Mouse (Mus musculus) midbrain, embryonic 11.5 days (tissue): ENCODE data around the gene Bpifc. TPM values are rescaled to one million over a fixed set of nuclear protein-coding genes. Genes with fewer than 3 reads are reported as not detected.

Experiments
- ATAC-seq: fragments of 200-750 bp; cut with Nextera tagmentation; 2 replicates; pipeline ENCODE4 v1.8.0; 2017; ENCODE audit warnings: moderate TSS enrichment, moderate library complexity; ENCODE audit not compliant: low FRiP score
- DNase-seq: peaks from one replicate; pipeline ENCODE4 v3.0.0; 2015; ENCODE audit warnings: low spot score; ENCODE audit errors: missing footprints
- H3K27ac ChIP-seq: fragments of 300-500 bp; sonication (generic); 2 replicates; pipeline ENCODE4 v1.5.1; 2014; ENCODE audit warnings: low read depth, low read length
- H3K27me3 ChIP-seq: fragments of 300-500 bp; sonication (generic); 2 replicates; pipeline ENCODE4 v1.6.1; 2014; ENCODE audit warnings: mild to moderate bottlenecking, low read length, moderate library complexity, mixed read lengths; ENCODE audit not compliant: control insufficient read depth, insufficient read depth
- H3K36me3 ChIP-seq: fragments of 300-500 bp; sonication (generic); 2 replicates; pipeline ENCODE4 v1.6.1; 2014; ENCODE audit warnings: mild to moderate bottlenecking, low read length, moderate library complexity, mixed read lengths; ENCODE audit not compliant: control insufficient read depth, insufficient read depth
- H3K4me1 ChIP-seq: fragments of 300-500 bp; sonication (generic); 2 replicates; pipeline ENCODE4 v1.6.1; 2014; ENCODE audit warnings: low read length; ENCODE audit not compliant: control insufficient read depth, insufficient read depth
- H3K4me2 ChIP-seq: fragments of 300-500 bp; sonication (generic); 2 replicates; pipeline ENCODE4 v1.6.1; 2014; ENCODE audit warnings: mild to moderate bottlenecking, moderate library complexity
- H3K4me3 ChIP-seq: fragments of 300-500 bp; sonication (generic); 2 replicates; pipeline ENCODE4 v1.5.1; 2014; ENCODE audit warnings: low read depth, low read length
- H3K9ac ChIP-seq: fragments of 300-500 bp; sonication (generic); 2 replicates; pipeline ENCODE4 v1.6.1; 2014; ENCODE audit warnings: low read length
- H3K9me3 ChIP-seq: fragments of 300-500 bp; sonication (generic); 2 replicates; pipeline ENCODE4 v1.6.1; 2016; ENCODE audit warnings: low read length; ENCODE audit not compliant: control insufficient read depth
- WGBS: fragments of 180-500 bp; shearing (Covaris S2); extraction: QIAGEN DNeasy Blood & Tissue Kit; methylation state at CpG from one replicate; pipeline ENCODE4 v1.1.7; 2014; 5-methylcytosine and 5-hydroxymethylcytosine counted together
- polyA plus RNA-seq: library from polyadenylated mRNA; unstranded; fragments of >200 nt; fragmentation: Nextera tagmentation; extraction: Ambion mirVana; gene quantifications from 2 replicates; pipeline ENCODE4 v1.2.1, GENCODE M21; 2014

The Bpifc gene
- polyA plus RNA-seq, 1 experiment from 2014 or later, result 0.12 TPM

DNA sequence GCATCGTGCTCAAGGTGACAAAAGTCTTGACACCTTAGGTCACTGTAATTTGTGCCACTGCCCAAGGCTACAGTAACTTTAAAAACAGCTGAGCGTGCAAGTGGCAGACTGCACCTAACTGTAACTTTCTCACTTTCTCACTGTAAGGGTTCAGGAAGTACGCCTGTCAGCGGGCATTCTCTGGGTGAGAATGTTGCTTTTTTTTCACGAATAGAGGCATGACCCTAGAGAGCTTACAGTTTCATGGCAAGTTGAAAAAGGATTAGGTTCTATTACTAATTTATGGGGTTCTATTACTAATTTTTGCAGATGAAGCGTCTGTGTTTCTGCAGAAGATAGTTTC is 10.8 kb upstream of the Bpifc start:
- no peak overlapping the region for H3K27ac ChIP-seq
- peak overlapping the region; percentile 80 for H3K9ac ChIP-seq
- H3K4me3 ChIP-seq, result peak overlapping the region; percentile 83
- H3K36me3 ChIP-seq, result no peaks in the 10 kb centered on the region
- H3K4me2 ChIP-seq, result peak overlapping the region; percentile 66
- no peaks in the 10 kb centered on the region for H3K9me3 ChIP-seq
- DNase-seq, result no peak
- H3K27me3 ChIP-seq, result no peaks in the 10 kb centered on the region
- H3K4me1 ChIP-seq, result peaks cover 2% of the 10 kb centered on the region; the same call in 1 of the 2 replicates
- WGBS, result 13% methylated on average over 6 of the region's 6 CpGs
- ATAC-seq, result no peak; the same call in 1 of the 2 replicates

DNA sequence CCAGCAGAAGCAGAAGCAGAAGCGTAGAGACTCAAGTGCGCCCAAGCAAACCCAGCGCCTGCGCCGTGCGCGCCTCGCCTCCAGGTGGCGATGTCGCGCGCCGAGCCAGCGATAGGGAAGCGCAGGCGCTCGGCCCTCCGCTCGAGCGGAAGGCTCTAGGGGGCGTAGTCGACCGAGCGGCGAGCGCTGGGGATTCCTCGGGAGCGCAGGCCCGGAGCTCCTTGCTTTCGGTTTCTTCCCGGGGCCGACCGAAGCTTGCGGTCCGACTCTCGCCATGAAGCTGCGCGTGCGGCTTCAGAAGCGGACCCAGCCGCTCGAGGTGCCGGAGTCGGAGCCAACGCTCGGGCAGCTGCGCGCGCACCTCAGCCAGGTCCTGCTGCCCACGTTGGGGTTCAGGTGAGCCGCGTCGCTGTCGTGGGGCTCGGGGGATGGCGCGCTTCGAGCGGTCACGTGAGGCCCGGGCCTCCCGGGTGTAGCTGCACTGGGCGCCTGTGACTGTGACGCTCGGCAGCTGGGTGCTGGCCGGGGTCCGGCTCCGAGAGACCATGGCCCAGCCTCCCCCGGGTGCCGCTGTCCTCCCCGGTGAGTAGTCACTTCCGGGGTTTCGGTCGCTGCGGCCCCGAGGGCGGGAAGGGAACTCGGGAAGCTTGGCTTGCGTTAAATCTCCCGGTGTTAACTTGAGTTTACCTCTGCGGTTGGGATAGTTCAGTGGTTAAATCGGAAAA is 10.2 kb upstream of the Bpifc start, which contains the start of gene Fbxo7:
TSS of gene Fbxo7 (plus strand) at position 224 of the 725 bp plus-strand sequence.
- Histone ChIP-seq H3K4me1 (peaks cover 2% of the 10 kb centered on the region; the same call in 1 of the 2 replicates), H3K9me3 (no peaks in the 10 kb centered on the region), H3K4me3 (peak within 1 kb of the TSS; percentile 83), H3K27me3 (no peaks in the 10 kb centered on the region), H3K27ac (peak within 1 kb of the TSS; percentile 61), H3K9ac (peak within 1 kb of the TSS; percentile 80), H3K36me3 (no peaks in the 10 kb centered on the region), H3K4me2 (peak within 1 kb of the TSS; percentile 66)
- WGBS, result under 1% methylated on average over 82 of the region's 82 CpGs
- ATAC-seq (peak; percentile 97), DNase-seq (peak; percentile 100)

DNA sequence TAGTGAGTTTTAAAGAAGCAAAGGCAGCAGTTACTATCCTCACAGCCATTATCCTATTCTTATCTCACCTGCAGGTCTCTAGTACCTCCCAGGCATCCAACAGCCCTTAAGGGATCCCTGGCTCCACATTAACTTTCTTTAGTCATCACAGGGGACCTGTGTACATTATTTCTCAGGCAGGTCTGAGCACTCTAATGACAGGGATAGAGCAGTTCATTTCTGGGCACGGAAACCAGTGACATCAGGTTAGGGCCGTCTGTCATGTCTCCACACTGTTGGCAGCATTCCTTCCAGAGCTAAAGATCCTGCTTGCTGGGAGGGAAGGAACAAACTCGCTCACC is 9.7 kb upstream of the Bpifc start:
- Histone ChIP-seq H3K4me2 (0 out of 2 replicates have a peak overlapping the region, but pooled peaks have one; percentile 2), H3K4me3 (peak overlapping the region; percentile 83), H3K36me3 (no peaks in the 10 kb centered on the region), H3K27me3 (no peaks in the 10 kb centered on the region), H3K9me3 (no peaks in the 10 kb centered on the region), H3K9ac (no peak overlapping the region), H3K4me1 (peaks cover 2% of the 10 kb centered on the region; the same call in 1 of the 2 replicates), H3K27ac (no peak overlapping the region)
- 2% methylated on average over 3 of the region's 3 CpGs for WGBS
- ATAC-seq (no peak; the same call in 1 of the 2 replicates), DNase-seq (no peak)

DNA sequence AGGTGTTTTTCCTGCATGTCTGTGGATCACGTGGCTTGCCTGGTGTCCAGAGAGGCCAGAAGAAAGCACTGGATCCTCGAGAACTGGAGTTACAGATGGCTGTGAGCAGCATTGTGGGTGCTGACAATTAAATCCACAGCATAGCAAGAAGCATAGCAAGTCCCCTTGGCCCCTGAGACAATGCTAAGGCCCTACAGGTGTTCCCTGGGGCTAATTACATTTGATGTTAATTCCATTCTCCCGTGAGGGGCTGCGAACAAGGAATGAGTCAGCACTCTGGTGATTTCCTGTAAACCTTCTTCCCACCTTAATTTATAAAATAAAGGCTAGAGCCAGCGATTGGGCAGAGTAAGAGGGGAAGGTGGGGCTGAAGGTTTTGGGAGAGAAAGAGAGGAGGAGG is 7.1 kb upstream of the Bpifc start:
- Histone ChIP-seq H3K4me3 (no peak overlapping the region), H3K27me3 (no peaks in the 10 kb centered on the region), H3K36me3 (no peaks in the 10 kb centered on the region), H3K4me2 (no peak overlapping the region), H3K9ac (no peak overlapping the region), H3K27ac (no peak overlapping the region), H3K9me3 (no peaks in the 10 kb centered on the region), H3K4me1 (peaks cover 2% of the 10 kb centered on the region; the same call in 1 of the 2 replicates)
- 34% methylated on average over 5 of the region's 5 CpGs for WGBS
- DNase-seq, result no peak
- no peak for ATAC-seq

DNA sequence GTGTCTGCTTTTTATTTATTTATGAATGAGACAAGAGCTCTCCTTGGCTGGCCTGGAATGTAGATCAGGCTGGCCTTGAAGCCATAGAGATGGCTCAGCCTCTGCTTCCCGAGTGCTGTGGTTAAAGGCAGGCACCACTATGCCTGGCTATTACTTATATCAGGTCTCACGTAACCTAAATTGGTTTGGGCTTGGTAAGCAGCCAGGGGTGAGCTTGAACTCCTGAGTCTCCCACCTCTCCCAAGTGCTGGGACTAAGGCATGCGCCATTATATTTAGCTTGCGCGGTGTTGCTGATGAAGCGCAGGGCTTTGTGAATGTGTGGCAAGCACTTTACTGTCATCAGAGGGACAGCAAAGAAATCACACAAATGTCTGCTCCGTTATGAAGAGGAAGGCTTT is 6.1 kb upstream of the Bpifc start:
- H3K4me1 ChIP-seq, result peaks cover 2% of the 10 kb centered on the region; the same call in 1 of the 2 replicates
- ATAC-seq (no peak), DNase-seq (no peak)
- H3K27ac ChIP-seq, result no peak overlapping the region
- no peaks in the 10 kb centered on the region for H3K9me3 ChIP-seq
- no peak overlapping the region for H3K9ac ChIP-seq
- H3K36me3 ChIP-seq, result no peaks in the 10 kb centered on the region
- 92% methylated on average over 7 of the region's 7 CpGs for WGBS
- H3K4me2 ChIP-seq, result no peak overlapping the region
- no peaks in the 10 kb centered on the region for H3K27me3 ChIP-seq
- no peak overlapping the region for H3K4me3 ChIP-seq

DNA sequence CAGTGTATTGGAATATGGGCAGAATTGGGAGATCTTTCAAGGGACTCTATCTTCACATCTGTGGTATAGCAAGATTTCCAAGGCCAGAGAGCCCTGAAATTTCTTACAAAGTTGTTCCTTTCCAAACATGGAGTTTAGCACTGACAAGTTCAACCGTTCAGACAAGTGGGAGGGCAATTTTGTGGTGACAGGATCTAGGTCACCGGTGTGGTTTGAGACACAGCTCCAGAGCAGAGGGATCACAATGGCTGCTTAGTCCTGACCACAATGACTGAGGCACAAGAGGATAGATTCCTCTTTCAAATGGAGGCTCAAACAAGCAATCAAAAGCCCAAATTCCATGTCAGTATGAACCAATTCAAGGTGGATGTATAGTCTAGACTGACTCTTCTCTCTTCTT is 523 bp downstream of the Bpifc start:
- 91% methylated on average over 2 of the region's 2 CpGs for WGBS
- no peaks in the 10 kb centered on the region for H3K4me1 ChIP-seq
- peak; percentile 12 for DNase-seq
- no peak overlapping the region for H3K27ac ChIP-seq
- no peak overlapping the region for H3K9ac ChIP-seq
- no peak overlapping the region for H3K4me2 ChIP-seq
- no peaks in the 10 kb centered on the region for H3K36me3 ChIP-seq
- ATAC-seq, result no peak
- H3K27me3 ChIP-seq, result no peaks in the 10 kb centered on the region
- no peak overlapping the region for H3K4me3 ChIP-seq
- H3K9me3 ChIP-seq, result no peaks in the 10 kb centered on the region

DNA sequence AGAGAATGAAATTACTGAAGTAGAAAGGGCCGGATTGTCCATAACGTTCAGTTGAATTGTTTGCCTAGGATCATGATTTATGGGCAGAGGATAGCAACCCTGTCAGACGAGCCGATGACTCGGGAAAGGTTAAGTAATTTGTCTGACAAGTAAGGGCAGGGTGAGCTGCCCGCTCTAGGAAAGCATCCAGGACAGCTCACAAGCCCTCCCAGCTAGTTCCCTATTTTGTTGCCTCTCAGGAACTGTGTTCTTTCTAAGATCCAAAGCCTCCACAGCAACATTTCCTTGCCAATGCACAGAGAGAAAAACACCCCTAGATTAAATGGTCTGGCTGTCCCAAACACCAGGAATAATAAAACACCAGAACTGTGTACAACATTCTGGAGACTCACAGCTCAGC is 1.1 kb downstream of the Bpifc start:
- Histone ChIP-seq H3K27me3 (no peaks in the 10 kb centered on the region), H3K9me3 (no peaks in the 10 kb centered on the region), H3K4me1 (no peaks in the 10 kb centered on the region), H3K9ac (no peak overlapping the region), H3K27ac (no peak overlapping the region), H3K4me2 (no peak overlapping the region), H3K36me3 (no peaks in the 10 kb centered on the region), H3K4me3 (no peak overlapping the region)
- no peak for DNase-seq
- ATAC-seq, result no peak
- 75% methylated on average over 6 of the region's 6 CpGs for WGBS

DNA sequence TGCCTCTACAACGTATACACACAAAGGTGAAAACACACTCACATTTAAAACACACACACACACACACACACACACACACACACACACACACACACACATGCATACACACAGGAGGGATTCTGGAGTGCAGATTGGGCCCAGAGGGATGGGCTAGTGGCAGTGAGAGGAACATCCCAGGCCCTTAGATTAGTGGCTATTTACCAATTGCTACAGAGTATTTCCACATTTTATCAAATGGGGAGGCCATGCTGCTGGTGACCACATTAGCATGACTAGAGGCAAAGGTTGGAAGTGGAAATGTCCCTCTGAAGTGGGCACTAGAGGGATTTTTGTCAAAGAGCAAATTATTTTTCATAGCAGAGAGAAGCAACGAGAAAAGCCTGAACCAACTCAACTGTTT is 2.0 kb downstream of the Bpifc start:
- ATAC-seq, result no peak
- no peak overlapping the region for H3K4me3 ChIP-seq
- H3K4me1 ChIP-seq, result no peaks in the 10 kb centered on the region
- no peaks in the 10 kb centered on the region for H3K9me3 ChIP-seq
- no peaks in the 10 kb centered on the region for H3K27me3 ChIP-seq
- WGBS, result 92% methylated on average over 2 of the region's 2 CpGs
- DNase-seq, result no peak
- no peaks in the 10 kb centered on the region for H3K36me3 ChIP-seq
- no peak overlapping the region for H3K4me2 ChIP-seq
- no peak overlapping the region for H3K9ac ChIP-seq
- H3K27ac ChIP-seq, result no peak overlapping the region

DNA sequence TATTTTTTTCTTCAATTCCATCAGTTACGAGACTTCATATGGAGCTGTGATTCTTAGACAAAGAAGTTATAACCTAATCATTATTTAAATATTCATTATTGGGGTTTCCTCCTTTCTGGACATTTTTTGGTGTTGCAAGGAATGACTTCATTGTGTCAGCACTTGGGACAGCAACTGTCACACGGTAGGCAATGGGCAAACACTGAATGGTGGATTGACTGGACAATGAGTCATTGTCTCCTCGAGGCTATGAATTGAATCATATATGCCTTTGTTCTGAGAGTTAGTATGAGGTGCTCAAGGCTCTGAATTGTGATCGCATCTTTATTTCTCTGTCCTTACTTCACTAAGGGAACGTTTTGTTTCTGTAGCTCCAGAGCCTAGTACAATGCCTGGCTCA is 5.2 kb downstream of the Bpifc start:
- H3K9ac ChIP-seq, result no peak overlapping the region
- no peak for ATAC-seq
- no peaks in the 10 kb centered on the region for H3K27me3 ChIP-seq
- no peak overlapping the region for H3K27ac ChIP-seq
- WGBS, result 72% methylated on average over 5 of the region's 5 CpGs
- DNase-seq, result no peak
- no peaks in the 10 kb centered on the region for H3K36me3 ChIP-seq
- H3K4me3 ChIP-seq, result no peak overlapping the region
- H3K4me1 ChIP-seq, result no peaks in the 10 kb centered on the region
- H3K4me2 ChIP-seq, result no peak overlapping the region
- H3K9me3 ChIP-seq, result no peaks in the 10 kb centered on the region
